Mouse (Mus musculus): ENCODE data around the gene Necap2. TPM values are rescaled to one million over a fixed set of nuclear protein-coding genes. Genes with fewer than 3 reads are reported as not detected.

Necap2 gene
- polyA plus RNA-seq, 1 experiment from 2014 or later, result 87.1 TPM

DNA sequence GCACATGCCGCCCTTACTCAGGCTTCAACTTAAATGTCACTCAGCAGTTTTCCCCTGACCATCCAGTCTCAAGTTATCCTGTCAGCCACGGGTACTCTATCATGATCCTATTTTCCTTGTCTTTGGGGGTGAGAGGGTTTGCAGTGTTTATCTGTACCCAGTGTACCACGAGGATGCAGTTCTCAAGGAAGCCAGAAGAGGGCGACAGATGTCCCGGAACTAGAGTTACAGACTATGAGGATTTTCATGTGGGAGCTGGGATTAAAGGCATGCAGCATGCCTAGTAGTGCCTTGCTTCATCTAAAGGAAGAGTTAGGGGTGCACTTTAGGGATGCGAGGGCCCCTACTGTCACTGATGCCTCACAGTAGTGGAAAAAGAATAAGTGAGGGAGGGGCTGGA, 23.7 kb upstream of the Necap2 start:
- Histone ChIP-seq H3K4me2 (no peak overlapping the region), H3K4me1 (replicated peaks) (peaks cover 1% of the 10 kb centered on the region; the same call in 1 of the 2 replicates), H3K36me3 (no peaks in the 10 kb centered on the region), H3K27ac (no peak overlapping the region), H3K9me3 (no peaks in the 10 kb centered on the region), H3K4me3 (replicated peaks) (no peak overlapping the region), H3K27me3 (no peaks in the 10 kb centered on the region; the same call in 1 of the 2 replicates), H3K9ac (replicated peaks) (no peak overlapping the region)
- ATAC-seq (ENCODE audit: insufficient number of reproducible peaks, insufficient read depth, low FRiP score, low TSS enrichment, low read depth), result no peak
- 62% methylated on average over 6 of the region's 6 CpGs for WGBS

DNA sequence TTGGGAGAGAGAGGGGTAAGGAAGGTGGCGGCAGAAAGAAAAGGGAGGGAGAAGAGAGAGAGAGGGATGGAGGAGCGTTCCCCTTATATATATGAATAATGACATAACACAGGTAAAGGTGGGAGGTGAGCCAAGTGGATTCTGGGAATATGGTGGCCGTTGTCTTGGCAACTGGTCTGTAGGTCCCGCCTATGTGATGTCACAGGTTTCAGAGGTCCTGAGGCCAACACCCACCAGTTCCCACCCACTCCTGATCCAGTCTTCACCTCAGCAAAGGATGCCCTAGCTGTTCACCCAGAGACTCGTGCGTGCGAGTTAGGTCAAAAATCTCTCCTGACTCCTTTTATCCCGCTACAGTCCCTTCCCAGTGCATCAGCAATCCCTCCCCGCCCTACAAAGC, 23.1 kb upstream of the Necap2 start:
- peaks cover 4% of the 10 kb centered on the region; the same call in 1 of the 2 replicates for H3K4me1 ChIP-seq (replicated peaks)
- no peaks in the 10 kb centered on the region for H3K9me3 ChIP-seq
- H3K9ac ChIP-seq (replicated peaks), result no peak overlapping the region
- no peak overlapping the region for H3K4me2 ChIP-seq
- no peak for ATAC-seq (ENCODE audit: insufficient number of reproducible peaks, insufficient read depth, low FRiP score, low TSS enrichment, low read depth)
- H3K27me3 ChIP-seq, result no peaks in the 10 kb centered on the region; the same call in 1 of the 2 replicates
- H3K36me3 ChIP-seq, result no peaks in the 10 kb centered on the region
- 91% methylated on average over 9 of the region's 9 CpGs for WGBS
- H3K4me3 ChIP-seq (replicated peaks), result no peak overlapping the region
- H3K27ac ChIP-seq, result no peak overlapping the region

DNA sequence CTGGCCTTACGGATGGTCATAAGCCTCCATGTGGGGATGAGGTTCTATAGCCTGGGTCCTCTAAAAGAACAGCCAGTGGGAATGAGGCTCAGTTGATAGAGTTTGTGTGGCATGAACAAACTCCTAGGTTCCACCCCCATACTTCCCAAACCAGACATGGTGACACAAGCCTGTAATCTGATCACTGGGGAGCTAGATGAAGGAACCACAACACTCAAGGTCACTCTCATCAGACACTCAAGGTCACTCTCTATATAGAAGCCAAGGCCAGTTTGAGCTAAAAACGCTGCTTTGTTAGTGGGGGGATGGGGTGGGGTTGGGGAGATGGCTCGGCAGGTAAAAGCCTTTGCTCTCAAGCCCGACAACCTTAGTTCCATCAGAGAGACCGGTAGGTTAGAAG, 21.8 kb upstream of the Necap2 start:
- H3K4me2 ChIP-seq, result no peak overlapping the region
- H3K4me1 ChIP-seq (replicated peaks), result peaks cover 4% of the 10 kb centered on the region; the same call in 1 of the 2 replicates
- no peak for ATAC-seq (ENCODE audit: insufficient number of reproducible peaks, insufficient read depth, low FRiP score, low TSS enrichment, low read depth)
- 77% methylated on average over 5 of the region's 5 CpGs for WGBS
- H3K27ac ChIP-seq, result no peak overlapping the region
- H3K9ac ChIP-seq (replicated peaks), result no peak overlapping the region
- no peaks in the 10 kb centered on the region for H3K9me3 ChIP-seq
- H3K27me3 ChIP-seq, result no peaks in the 10 kb centered on the region; the same call in 1 of the 2 replicates
- no peaks in the 10 kb centered on the region for H3K36me3 ChIP-seq
- no peak overlapping the region for H3K4me3 ChIP-seq (replicated peaks)

DNA sequence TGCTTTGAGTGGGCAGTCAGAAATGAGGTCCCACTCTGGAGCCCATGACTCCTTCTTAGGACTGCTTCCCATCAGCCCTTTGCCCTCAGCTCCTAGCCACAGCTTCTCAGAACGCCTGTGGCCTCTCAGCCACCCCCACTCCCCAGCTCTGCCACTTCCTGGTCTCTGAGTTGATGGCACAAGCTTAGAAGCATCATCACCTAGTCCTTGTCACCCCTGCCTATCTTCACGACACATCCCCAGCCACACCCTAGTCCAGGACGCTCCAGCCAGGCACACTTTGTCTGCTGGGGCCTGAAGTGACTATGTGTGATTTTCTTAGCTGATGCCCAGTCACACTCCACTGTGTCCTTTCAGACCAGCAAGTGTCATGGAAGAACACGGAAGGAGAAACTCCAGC, 20.8 kb upstream of the Necap2 start:
- Histone ChIP-seq H3K27ac (no peak overlapping the region), H3K27me3 (no peaks in the 10 kb centered on the region; the same call in 1 of the 2 replicates), H3K4me3 (replicated peaks) (no peak overlapping the region), H3K36me3 (no peaks in the 10 kb centered on the region), H3K9me3 (no peaks in the 10 kb centered on the region), H3K9ac (replicated peaks) (no peak overlapping the region), H3K4me1 (replicated peaks) (peaks cover 4% of the 10 kb centered on the region; the same call in 1 of the 2 replicates), H3K4me2 (no peak overlapping the region)
- no peak for ATAC-seq (ENCODE audit: insufficient number of reproducible peaks, insufficient read depth, low FRiP score, low TSS enrichment, low read depth)
- 70% methylated on average over 4 of the region's 4 CpGs for WGBS

DNA sequence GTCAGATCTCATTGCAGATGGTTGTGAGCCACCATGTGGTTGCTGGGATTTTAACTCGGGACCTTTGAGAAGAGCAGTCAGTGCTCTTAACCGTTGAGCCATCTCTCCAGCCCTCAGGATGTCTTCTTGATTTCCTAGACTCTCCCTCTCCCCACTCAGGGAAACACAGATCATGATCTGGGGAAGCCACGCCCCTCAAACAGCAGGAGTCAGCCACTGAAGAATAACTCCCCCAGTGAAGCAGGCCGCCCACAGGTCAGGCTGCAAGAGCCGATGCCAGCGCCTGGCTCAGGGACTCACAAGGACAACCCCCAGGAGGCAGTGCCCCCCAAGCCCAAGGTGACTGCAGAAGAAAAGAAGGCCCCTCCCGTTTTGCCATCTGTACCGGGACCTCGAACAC, 18.6 kb upstream of the Necap2 start:
- H3K4me1 ChIP-seq (replicated peaks), result peaks cover 4% of the 10 kb centered on the region; the same call in 1 of the 2 replicates
- H3K9ac ChIP-seq (replicated peaks), result 0 out of 2 replicates have a peak overlapping the region, but pooled peaks have one; percentile 19
- H3K9me3 ChIP-seq, result no peaks in the 10 kb centered on the region
- no peak overlapping the region for H3K27ac ChIP-seq
- H3K36me3 ChIP-seq, result no peaks in the 10 kb centered on the region
- H3K4me3 ChIP-seq (replicated peaks), result no peak overlapping the region
- H3K4me2 ChIP-seq, result no peak overlapping the region
- WGBS, result 33% methylated on average over 9 of the region's 9 CpGs
- H3K27me3 ChIP-seq, result no peaks in the 10 kb centered on the region
- no peak for ATAC-seq (ENCODE audit: insufficient number of reproducible peaks, insufficient read depth, low FRiP score, low TSS enrichment, low read depth)

DNA sequence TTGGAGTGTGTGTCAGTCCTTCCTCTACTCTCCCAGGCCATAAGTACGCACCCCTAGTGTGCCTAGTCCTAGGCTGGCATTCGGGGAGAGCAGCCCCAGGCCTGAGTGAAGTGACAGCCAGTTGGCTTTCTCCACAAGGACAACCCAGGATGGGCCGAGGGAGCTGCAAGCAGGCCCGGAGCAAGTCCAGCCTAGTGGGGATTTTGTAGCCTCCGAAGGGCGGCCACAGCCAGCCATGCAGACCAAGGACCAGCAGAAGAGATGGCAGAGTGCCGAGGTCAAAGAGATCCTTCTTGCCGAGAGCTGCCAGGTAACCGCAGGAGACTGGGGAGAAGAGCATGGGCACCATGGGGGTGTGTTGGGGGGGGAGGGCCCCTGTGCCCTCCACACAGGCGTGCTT, 16.9 kb upstream of the Necap2 start:
- Histone ChIP-seq H3K36me3 (no peaks in the 10 kb centered on the region), H3K4me2 (no peak overlapping the region), H3K27ac (no peak overlapping the region), H3K9me3 (no peaks in the 10 kb centered on the region), H3K4me3 (replicated peaks) (no peak overlapping the region), H3K9ac (replicated peaks) (no peak overlapping the region), H3K27me3 (no peaks in the 10 kb centered on the region), H3K4me1 (replicated peaks) (peaks cover 4% of the 10 kb centered on the region; the same call in 1 of the 2 replicates)
- ATAC-seq (ENCODE audit: insufficient number of reproducible peaks, insufficient read depth, low FRiP score, low TSS enrichment, low read depth), result no peak
- 74% methylated on average over 10 of the region's 10 CpGs for WGBS

- WGBS, result 70% methylated on average over 9 of the region's 9 CpGs
- H3K27ac ChIP-seq, result no peak overlapping the region
- no peaks in the 10 kb centered on the region for H3K27me3 ChIP-seq
- no peaks in the 10 kb centered on the region for H3K4me1 ChIP-seq (replicated peaks)
- no peak overlapping the region for H3K4me3 ChIP-seq (replicated peaks)
- H3K9me3 ChIP-seq, result 0 out of 2 replicates have a peak, but pooled peaks cover under 1% of the 10 kb centered on the region
- no peak overlapping the region for H3K4me2 ChIP-seq
- no peak for ATAC-seq (ENCODE audit: insufficient number of reproducible peaks, insufficient read depth, low FRiP score, low TSS enrichment, low read depth)
- no peak overlapping the region for H3K9ac ChIP-seq (replicated peaks)
- H3K36me3 ChIP-seq, result no peaks in the 10 kb centered on the region
Observed at GRCm38 (mm10) chr4:141088714-141089113, 10.6 kb upstream of the Necap2 start.

- Histone ChIP-seq H3K27me3 (no peaks in the 10 kb centered on the region), H3K36me3 (no peaks in the 10 kb centered on the region), H3K9ac (replicated peaks) (no peak within 1 kb of the TSS), H3K27ac (no peak within 1 kb of the TSS), H3K4me1 (replicated peaks) (no peaks in the 10 kb centered on the region), H3K9me3 (0 out of 2 replicates have a peak, but pooled peaks cover 5% of the 10 kb centered on the region), H3K4me2 (no peak within 1 kb of the TSS), H3K4me3 (replicated peaks) (no peak within 1 kb of the TSS)
- no peak for ATAC-seq (ENCODE audit: insufficient number of reproducible peaks, insufficient read depth, low FRiP score, low TSS enrichment, low read depth)
- 63% methylated on average over 6 of the region's 6 CpGs for WGBS
Observed at GRCm38 (mm10) chr4:141088033-141088432, 9.9 kb upstream of the Necap2 start, which contains the start of gene Spata21. Gene Spata21, plus strand, starts transcription at chr4:141088333.

- no peak overlapping the region for H3K9ac ChIP-seq (replicated peaks)
- no peaks in the 10 kb centered on the region for H3K36me3 ChIP-seq
- H3K4me1 ChIP-seq (replicated peaks), result no peaks in the 10 kb centered on the region
- no peak overlapping the region for H3K27ac ChIP-seq
- WGBS, result 69% methylated on average over 10 of the region's 10 CpGs
- H3K9me3 ChIP-seq, result 0 out of 2 replicates have a peak, but pooled peaks cover 5% of the 10 kb centered on the region
- ATAC-seq (ENCODE audit: insufficient number of reproducible peaks, insufficient read depth, low FRiP score, low TSS enrichment, low read depth), result no peak
- no peaks in the 10 kb centered on the region for H3K27me3 ChIP-seq
- no peak overlapping the region for H3K4me2 ChIP-seq
- no peak overlapping the region for H3K4me3 ChIP-seq (replicated peaks)
Observed at GRCm38 (mm10) chr4:141086862-141087261, 8.7 kb upstream of the Necap2 start.

- Histone ChIP-seq H3K27ac (no peak overlapping the region), H3K36me3 (peaks cover 23% of the 10 kb centered on the region), H3K9me3 (peaks cover 7% of the 10 kb centered on the region; the same call in 1 of the 2 replicates), H3K4me3 (replicated peaks) (peak overlapping the region; percentile 92), H3K4me2 (no peak overlapping the region; the same call in 1 of the 2 replicates), H3K4me1 (replicated peaks) (peaks cover 10% of the 10 kb centered on the region), H3K27me3 (no peaks in the 10 kb centered on the region), H3K9ac (replicated peaks) (no peak overlapping the region)
- 73% methylated on average over 18 of the region's 18 CpGs for WGBS
- no peak for ATAC-seq (ENCODE audit: insufficient number of reproducible peaks, insufficient read depth, low FRiP score, low TSS enrichment, low read depth)
Observed at GRCm38 (mm10) chr4:141078510-141079137, 467 bp upstream of the Necap2 start.

DNA sequence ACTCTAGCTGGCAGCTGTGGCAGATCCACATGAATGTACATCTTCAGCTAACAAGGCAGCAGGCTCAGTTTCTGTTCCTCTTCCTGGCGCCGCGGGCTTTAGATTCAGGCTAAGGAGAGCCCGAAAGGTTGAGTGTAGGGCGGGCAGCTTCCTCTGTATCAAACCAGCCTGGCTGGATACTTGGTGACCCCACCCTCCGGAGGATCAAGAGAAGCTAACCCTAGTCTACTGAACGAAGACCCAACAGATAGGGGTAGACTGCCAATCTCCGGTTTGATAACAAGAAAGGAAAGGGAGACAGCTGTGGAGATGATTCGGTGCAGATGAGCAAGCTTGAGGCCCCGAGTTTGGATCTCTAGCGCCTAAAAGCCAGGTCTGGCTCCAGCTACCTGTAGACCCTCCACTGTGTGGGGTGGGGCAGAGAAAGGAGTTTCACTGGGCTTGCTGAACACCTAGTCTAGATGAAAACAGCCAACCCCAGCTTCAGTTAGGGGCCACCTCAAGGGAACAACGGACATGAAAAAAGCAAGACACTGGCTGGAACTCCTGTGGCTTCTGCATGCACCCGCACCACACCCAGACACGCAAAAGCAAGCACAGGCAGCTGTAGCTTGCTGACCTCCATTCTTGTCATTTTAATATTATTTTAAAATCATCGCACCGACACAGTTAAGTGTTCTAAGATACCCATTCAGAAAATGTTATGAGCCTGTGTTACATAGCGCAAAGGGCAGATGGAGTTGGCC, 1.2 kb downstream of the Necap2 start:
- H3K4me2 ChIP-seq, result peak overlapping the region; percentile 96
- H3K9ac ChIP-seq (replicated peaks), result peak overlapping the region; percentile 90
- ATAC-seq (ENCODE audit: insufficient number of reproducible peaks, insufficient read depth, low FRiP score, low TSS enrichment, low read depth), result no peak
- peaks cover 3% of the 10 kb centered on the region; the same call in 1 of the 2 replicates for H3K9me3 ChIP-seq
- H3K36me3 ChIP-seq, result peaks cover 40% of the 10 kb centered on the region
- 85% methylated on average over 17 of the region's 17 CpGs for WGBS
- peaks cover 10% of the 10 kb centered on the region for H3K4me1 ChIP-seq (replicated peaks)
- H3K27me3 ChIP-seq, result no peaks in the 10 kb centered on the region
- peak overlapping the region; percentile 92 for H3K4me3 ChIP-seq (replicated peaks)
- H3K27ac ChIP-seq, result no peak overlapping the region

Measured in limb, embryonic 12.5 days (tissue).